Mouse (Mus musculus): Measurements from ENCODE around the gene Gm43951.
"Not testable (repeated sequence)": the region's sequence is repeated elsewhere in the genome, so short reads cannot be mapped to it uniquely, and the experiment has no call there.

Gene Gm43951

DNA sequence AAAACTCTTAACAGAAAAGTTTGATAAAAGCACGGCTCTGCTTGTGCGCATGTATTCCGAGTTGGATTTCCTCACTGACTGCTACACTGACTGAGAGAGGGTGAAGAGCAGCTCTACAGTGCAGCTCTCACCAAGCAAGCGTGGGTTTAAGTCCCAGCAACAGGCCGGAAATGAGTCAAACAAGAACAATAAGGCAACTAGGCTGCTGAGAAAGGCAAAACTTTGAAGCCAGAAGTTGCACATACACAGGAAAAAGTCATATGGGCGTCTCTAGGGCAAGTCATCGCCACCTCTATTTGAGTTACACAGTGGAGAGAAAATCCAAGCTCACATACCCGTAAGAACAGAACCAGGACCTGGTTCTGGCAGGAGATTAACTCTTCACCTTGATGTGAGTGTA is 10.1 kb downstream of the Gm43951 start:
- no peak for DNase-seq

DNA sequence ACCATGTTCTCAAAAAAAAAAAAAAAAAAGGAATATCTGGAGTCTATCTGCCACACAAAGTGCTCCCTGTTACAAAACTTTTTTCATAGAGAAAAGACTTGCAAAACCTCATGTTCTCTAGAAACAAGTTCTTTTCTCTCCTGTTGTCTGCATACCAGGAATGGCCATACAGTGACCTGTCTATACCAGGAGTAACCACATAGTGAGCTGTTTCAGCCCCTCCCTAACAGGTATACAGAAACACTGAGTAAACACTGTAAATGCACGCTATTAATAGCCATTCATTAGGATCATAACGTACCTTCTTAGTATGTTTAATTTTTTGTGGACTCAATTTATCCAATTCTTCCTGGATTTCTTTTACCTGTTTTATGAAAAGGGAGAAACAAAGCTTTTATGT is 12.4 kb downstream of the Gm43951 start:
- no peak for DNase-seq

DNA sequence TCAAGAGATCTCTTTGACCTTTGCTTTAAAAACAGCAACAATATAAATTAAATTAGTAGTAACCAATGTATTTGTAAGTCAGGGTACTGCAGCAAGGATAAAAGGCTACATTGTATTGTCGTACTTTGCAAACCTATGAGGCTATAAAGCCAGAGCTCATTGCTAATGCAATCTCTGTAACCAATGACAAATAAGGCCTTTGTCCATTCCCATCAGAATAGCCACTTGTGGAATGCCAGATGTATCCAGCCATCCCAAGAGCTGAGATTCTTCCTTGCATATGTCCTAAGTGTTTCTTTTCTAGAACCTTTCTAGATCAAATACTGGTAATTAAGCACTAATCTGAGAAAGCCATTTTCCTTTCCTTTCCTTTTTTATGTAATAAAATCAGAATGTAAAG is 15.8 kb downstream of the Gm43951 start:
- DNase-seq = no peak

DNA sequence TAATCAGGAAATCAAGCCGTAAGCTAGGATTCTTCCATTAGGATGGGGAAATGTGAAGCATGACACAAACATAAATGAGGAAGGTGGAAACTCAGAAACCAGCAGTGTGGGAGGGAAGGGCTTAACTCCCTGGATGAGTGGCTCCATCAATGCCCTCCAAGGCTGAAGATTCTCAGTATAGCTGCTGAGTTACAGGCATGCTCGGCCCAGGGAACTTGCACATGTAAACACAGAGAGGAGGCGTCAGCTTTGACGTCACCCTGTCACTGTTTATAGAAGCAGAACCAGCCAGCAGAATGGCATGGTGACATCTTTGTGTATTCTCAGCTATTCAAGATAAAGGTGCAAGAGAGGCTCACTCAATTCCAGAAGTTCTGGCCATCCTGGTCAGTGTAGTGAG is 22.4 kb downstream of the Gm43951 start:
- DNase-seq = no peak

DNA sequence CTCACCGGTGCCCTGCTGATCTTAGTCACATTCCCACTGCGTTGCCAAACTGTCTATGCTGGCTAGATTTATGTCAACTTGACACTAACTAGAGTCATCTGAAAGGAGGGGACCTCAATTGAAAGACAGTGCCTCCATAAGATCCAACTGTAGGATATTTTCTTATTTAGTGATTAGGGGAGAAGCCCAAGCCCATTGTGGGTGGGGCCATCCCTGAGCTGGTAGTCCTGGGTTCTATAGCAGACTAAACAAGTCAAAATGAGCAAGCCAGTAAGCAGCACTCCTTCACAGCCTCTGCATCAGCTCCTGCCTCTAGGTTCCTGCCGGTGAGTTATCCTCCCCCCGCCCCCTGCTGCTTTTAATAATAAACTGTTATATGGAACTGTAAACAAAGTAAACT is 25.5 kb downstream of the Gm43951 start:
- no peak for DNase-seq

DNA sequence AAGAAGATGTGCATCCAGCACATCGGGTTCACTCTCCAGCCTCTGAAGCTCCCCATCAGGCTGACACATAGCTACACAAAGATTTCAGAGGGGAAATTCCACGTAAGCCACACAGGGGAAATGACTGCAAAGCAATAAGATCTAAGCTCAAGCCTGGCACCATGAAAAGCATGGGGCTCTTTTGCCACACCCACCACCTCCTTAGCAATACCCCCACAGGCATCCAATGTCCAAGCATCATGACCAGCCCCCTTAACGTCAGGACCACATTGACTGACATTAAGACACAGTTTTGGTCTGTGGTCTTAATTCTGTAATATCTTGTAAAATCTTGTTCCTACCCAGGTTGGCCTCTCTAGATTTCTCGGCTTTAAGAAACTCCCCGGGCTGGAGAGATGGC is 26.1 kb downstream of the Gm43951 start:
- no peak for DNase-seq

DNA sequence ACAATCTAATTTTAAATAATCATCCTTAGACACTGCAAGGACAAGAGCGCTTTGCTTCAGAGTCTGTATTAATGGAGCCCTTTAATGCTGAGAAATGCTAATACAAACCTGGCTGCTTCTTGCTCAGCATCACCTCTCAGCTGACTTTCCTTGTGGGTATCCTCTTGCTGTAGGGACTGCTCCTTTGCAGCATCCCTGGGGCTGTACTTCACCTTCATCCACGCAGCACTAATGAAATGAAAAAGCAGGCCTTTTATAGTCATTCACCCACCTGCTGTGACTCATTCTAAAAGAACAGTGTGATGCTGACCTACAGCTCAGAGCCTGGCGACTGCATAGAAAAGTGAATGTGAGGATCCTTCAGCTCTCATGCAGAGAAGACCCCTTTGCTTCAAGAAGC is 30.1 kb downstream of the Gm43951 start:
- DNase-seq = no peak

DNA sequence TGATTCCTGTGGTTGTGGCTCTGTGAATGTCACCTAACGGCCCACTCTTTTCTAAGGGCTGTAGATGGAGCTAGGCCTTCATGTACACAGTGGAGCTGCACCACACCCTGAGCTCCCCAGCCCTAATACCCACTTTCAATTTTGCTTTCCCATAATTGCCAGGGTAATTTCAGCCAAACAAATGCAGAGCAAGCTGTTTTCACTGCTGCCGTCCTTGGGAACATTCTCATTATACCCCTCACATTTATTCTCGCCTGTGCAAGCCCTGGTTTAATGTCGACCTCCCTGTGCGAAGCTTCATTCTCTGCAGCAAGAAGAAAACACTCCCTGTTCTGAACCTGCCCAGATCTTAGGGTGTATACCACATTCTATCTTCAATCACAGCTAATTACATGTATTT is 30.7 kb downstream of the Gm43951 start:
- DNase-seq = no peak

DNA sequence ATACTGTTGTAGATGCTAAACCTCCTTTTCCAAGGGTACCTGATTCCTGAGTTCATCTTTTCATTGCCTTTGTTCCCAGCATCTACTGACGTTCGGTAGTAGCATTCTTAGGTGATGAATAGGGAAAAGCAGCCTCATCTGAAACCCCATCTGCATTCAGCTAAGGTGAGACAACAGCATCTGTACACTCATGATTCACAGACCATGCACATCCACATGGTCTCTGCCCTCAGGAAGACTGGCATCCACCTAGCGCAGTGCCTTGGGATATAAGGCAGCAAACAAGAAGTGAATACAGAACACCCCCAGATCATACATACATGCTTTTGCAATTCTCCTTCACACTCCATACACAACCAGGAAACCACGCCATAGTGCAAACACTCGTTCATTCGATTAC is 31.9 kb downstream of the Gm43951 start:
- DNase-seq = no peak

DNA sequence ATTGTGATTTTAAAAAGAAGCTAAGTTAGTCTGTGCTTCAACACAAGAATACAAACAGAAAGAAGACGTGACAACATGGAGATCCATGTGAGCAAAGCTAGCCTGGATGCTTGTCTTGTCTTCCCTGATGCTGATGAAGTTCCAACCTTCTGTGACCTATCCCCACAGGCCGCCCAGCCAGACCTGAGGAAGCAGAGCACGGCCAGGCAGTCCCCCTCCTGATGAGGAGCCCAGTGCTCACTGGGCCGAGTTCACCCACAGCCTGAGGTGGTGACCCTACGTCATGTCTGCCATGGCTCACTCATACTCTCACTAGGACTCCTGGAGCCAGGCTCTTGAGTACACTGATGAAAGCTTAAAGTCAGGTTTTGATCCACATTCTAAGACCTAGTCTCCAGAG is 33.1 kb downstream of the Gm43951 start:
- DNase-seq = no peak

DNA sequence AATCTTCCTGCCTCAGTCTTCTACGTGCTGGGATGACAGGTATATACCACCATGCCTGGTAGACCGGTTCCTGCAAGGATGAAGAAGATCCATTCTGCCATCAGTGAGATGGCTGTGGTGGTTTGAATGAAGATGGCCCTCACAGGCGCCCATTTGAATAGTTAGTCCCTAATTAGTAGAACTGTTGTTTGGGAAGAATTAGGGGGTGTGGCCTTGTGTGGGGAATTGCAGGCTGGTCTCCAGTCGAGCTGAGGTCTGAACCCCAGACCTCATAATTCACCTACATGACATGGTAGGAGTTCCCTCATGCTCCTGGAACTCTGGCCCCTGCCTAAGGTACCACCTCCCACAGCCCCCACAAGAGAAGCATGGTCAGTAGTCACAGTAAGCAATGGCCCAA is 34.7 kb downstream of the Gm43951 start:
- DNase-seq = not testable (repeated sequence)

DNA sequence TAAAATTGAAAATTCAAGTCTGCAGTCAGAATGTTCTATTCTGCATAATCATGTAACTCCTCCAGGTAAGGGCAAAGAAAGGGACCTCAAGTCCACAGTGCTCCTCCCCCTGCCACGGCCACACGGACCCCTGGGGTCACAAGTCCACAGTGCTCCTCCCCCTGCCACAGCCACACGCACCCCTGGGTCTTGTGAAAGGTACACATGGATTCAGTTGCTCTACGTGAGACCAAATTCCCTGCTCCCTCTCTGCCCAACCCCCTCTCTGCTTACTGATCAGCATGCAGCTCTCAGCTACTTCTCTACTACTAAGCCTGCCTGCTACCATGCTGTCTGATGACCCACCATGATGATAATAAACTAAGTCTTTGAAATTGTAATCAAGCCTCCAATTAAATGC is 36.8 kb downstream of the Gm43951 start:
- DNase-seq = no peak

DNA sequence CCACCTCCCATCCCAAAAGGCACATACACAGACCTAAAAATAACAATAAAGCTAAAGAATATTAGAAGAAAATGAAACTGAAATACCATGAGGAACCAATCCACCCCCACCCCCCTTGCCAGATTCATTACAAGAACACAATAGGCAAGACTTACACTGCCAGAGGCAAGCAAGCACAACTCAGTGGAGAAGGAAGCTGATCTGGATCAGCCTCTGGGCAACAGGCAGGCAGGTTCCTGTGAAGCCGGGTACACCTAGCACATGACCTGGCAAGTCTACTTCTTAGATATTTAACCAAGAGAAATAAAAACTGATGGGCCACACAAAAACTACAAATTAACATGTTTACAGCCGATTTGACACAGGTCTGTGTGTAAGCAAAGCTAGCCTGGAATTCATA is 43.4 kb downstream of the Gm43951 start:
- no peak for DNase-seq

DNA sequence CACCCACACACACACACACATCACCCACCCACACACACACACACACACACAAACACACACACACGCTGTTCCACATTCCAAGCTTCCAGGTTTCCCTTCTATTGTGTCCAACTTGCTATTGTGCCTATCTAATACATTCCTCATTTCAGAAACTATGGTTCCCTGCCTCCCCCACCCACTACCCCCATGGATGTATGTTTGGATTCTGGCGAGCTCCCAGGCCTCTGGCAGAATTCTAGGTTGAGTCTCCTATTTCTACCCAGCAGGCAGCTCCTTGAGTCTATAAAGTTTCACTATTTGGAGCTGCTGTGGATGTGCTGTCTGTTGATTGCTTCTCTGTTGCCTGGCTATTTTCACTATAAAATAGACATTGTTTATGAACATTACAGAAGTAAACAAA is 50.0 kb downstream of the Gm43951 start:
- DNase-seq = no peak

DNA sequence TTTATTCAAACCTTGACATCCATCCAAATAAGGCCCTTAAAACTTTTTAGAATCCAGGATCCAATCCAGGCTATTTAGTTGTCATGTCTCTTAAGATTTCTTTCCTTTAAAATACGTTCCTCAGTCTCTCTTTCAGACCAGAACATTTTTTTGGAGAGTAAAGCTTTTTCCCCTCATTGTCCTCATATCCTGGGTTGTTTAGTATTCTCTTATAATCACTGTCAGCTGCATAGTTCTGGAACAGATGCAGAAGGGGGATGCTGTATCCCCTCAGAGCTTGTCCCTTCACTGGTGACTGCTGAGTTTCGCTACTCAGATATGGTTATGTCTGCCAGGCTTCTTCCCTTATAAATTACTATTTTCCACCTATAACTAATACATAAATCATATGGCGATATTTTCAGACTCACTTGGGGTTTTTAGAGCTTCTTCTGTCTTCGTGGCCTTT is 50.6 kb downstream of the Gm43951 start:
- no peak for DNase-seq

DNA sequence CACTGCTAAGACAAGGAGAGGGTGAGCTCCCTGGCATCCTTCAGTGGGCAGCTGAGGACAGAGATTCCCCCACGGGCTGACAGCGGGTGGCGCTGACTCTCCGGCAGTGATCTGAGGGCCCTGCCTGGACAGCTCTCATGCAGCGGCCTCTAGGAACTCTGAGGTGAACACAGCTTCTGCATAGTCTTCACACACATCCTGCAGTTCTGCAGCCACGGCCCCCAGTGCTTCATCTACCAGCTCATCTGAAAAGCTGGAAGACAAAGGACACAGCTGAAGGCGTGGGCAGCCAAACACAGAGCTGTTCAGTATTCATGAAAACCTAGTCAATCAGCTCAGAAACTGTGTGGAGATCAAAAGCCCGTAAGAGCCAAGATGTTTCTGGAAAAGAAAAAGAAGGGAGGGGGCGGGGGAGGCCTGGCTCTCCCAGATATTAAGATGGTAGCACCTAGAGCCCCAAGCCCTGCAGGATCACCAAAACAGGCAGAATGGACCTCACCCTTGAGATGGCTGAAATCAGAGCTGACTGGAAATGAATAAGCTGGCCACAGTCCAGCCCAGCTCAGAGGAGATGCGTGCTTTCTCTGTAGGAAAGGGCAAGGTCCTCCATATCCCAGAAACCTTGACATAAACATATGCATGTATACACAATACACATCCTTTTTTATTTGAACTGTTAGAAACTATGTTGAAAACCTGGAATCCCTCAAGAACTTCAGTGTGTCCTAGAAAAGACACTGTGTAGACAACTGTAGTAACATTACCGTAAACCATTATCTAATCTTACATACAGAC is 51.3 kb downstream of the Gm43951 start:
- no peak for DNase-seq

All from kidney, postnatal 14 days (tissue).